Mouse (Mus musculus): Measurements from ENCODE around the gene Rasip1. TPM values are rescaled to one million over a fixed set of nuclear protein-coding genes. Genes with fewer than 3 reads are reported as not detected.
A peak's percentile ranks its signal among the peaks of the same experiment; 100 is the strongest.

Gene Rasip1
- polyA plus RNA-seq, 1 experiment from 2014 or later: 18.5 TPM

GRCm38 (mm10) chr7:45667761-45668160, 40.5 kb downstream of the Rasip1 start:
- no peaks in the 10 kb centered on the region for H3K4me1 ChIP-seq (ENCODE audit: control insufficient read depth, insufficient read depth, low read length)
- no peaks in the 10 kb centered on the region for H3K27me3 ChIP-seq (ENCODE audit: control insufficient read depth, insufficient read depth, low read depth, low read length)
- no peak overlapping the region for H3K27ac ChIP-seq (ENCODE audit: low read length)
- H3K36me3 ChIP-seq (ENCODE audit: control insufficient read depth, insufficient read depth, low read length): no peaks in the 10 kb centered on the region
- H3K9ac ChIP-seq (ENCODE audit: low read depth, low read length): no peak overlapping the region
- H3K9me3 ChIP-seq (replicated peaks; ENCODE audit: control insufficient read depth, low read length, poor library complexity, severe bottlenecking): no peaks in the 10 kb centered on the region
- no peak overlapping the region for H3K4me2 ChIP-seq (ENCODE audit: low read length)
- no peak for ATAC-seq
- WGBS: 74% methylated on average over 14 of the region's 14 CpGs
- H3K4me3 ChIP-seq (ENCODE audit: low read depth, low read length): no peak overlapping the region

GRCm38 (mm10) chr7:45668921-45669320, 41.6 kb downstream of the Rasip1 start:
- ATAC-seq: no peak
- Histone ChIP-seq H3K4me1 (ENCODE audit: control insufficient read depth, insufficient read depth, low read length) (no peaks in the 10 kb centered on the region), H3K27me3 (ENCODE audit: control insufficient read depth, insufficient read depth, low read depth, low read length) (no peaks in the 10 kb centered on the region), H3K9ac (ENCODE audit: low read depth, low read length) (no peak overlapping the region), H3K9me3 (replicated peaks; ENCODE audit: control insufficient read depth, low read length, poor library complexity, severe bottlenecking) (no peaks in the 10 kb centered on the region), H3K36me3 (ENCODE audit: control insufficient read depth, insufficient read depth, low read length) (no peaks in the 10 kb centered on the region), H3K27ac (ENCODE audit: low read length) (no peak overlapping the region), H3K4me2 (ENCODE audit: low read length) (no peak overlapping the region), H3K4me3 (ENCODE audit: low read depth, low read length) (no peak overlapping the region)
- WGBS: 95% methylated on average over 9 of the region's 9 CpGs

- no peaks in the 10 kb centered on the region for H3K27me3 ChIP-seq (ENCODE audit: control insufficient read depth, insufficient read depth, low read depth, low read length)
- no peaks in the 10 kb centered on the region for H3K36me3 ChIP-seq (ENCODE audit: control insufficient read depth, insufficient read depth, low read length)
- ATAC-seq: no peak
- no peak overlapping the region for H3K4me2 ChIP-seq (ENCODE audit: low read length)
- H3K9me3 ChIP-seq (replicated peaks; ENCODE audit: control insufficient read depth, low read length, poor library complexity, severe bottlenecking): no peaks in the 10 kb centered on the region
- no peak overlapping the region for H3K4me3 ChIP-seq (ENCODE audit: low read depth, low read length)
- WGBS: 78% methylated on average over 7 of the region's 7 CpGs
- H3K9ac ChIP-seq (ENCODE audit: low read depth, low read length): no peak overlapping the region
- H3K4me1 ChIP-seq (ENCODE audit: control insufficient read depth, insufficient read depth, low read length): peaks cover 3% of the 10 kb centered on the region; the same call in 1 of the 2 replicates
- no peak overlapping the region for H3K27ac ChIP-seq (ENCODE audit: low read length)
Observed at GRCm38 (mm10) chr7:45677627-45678295, 50.5 kb downstream of the Rasip1 start.

GRCm38 (mm10) chr7:45678513-45678912, 51.2 kb downstream of the Rasip1 start:
- H3K4me1 ChIP-seq (ENCODE audit: control insufficient read depth, insufficient read depth, low read length): peaks cover 3% of the 10 kb centered on the region; the same call in 1 of the 2 replicates
- no peak overlapping the region for H3K9ac ChIP-seq (ENCODE audit: low read depth, low read length)
- 91% methylated on average over 14 of the region's 14 CpGs for WGBS
- no peak overlapping the region for H3K4me3 ChIP-seq (ENCODE audit: low read depth, low read length)
- no peak for ATAC-seq
- H3K9me3 ChIP-seq (replicated peaks; ENCODE audit: control insufficient read depth, low read length, poor library complexity, severe bottlenecking): no peaks in the 10 kb centered on the region
- H3K27ac ChIP-seq (ENCODE audit: low read length): no peak overlapping the region
- no peak overlapping the region for H3K4me2 ChIP-seq (ENCODE audit: low read length)
- H3K27me3 ChIP-seq (ENCODE audit: control insufficient read depth, insufficient read depth, low read depth, low read length): no peaks in the 10 kb centered on the region
- no peaks in the 10 kb centered on the region for H3K36me3 ChIP-seq (ENCODE audit: control insufficient read depth, insufficient read depth, low read length)

GRCm38 (mm10) chr7:45679966-45680621, 52.8 kb downstream of the Rasip1 start:
- Histone ChIP-seq H3K36me3 (ENCODE audit: control insufficient read depth, insufficient read depth, low read length) (no peaks in the 10 kb centered on the region), H3K27ac (ENCODE audit: low read length) (no peak overlapping the region), H3K9ac (ENCODE audit: low read depth, low read length) (no peak overlapping the region), H3K27me3 (ENCODE audit: control insufficient read depth, insufficient read depth, low read depth, low read length) (no peaks in the 10 kb centered on the region), H3K4me3 (ENCODE audit: low read depth, low read length) (no peak overlapping the region), H3K9me3 (replicated peaks; ENCODE audit: control insufficient read depth, low read length, poor library complexity, severe bottlenecking) (no peaks in the 10 kb centered on the region), H3K4me1 (ENCODE audit: control insufficient read depth, insufficient read depth, low read length) (peaks cover 3% of the 10 kb centered on the region; the same call in 1 of the 2 replicates), H3K4me2 (ENCODE audit: low read length) (no peak overlapping the region)
- 56% methylated on average over 14 of the region's 14 CpGs for WGBS
- no peak for ATAC-seq

- 90% methylated on average over 8 of the region's 8 CpGs for WGBS
- H3K27ac ChIP-seq (ENCODE audit: low read length): no peak overlapping the region
- peaks cover 3% of the 10 kb centered on the region; the same call in 1 of the 2 replicates for H3K4me1 ChIP-seq (ENCODE audit: control insufficient read depth, insufficient read depth, low read length)
- H3K4me3 ChIP-seq (ENCODE audit: low read depth, low read length): no peak overlapping the region
- H3K4me2 ChIP-seq (ENCODE audit: low read length): no peak overlapping the region
- no peak for ATAC-seq
- no peaks in the 10 kb centered on the region for H3K36me3 ChIP-seq (ENCODE audit: control insufficient read depth, insufficient read depth, low read length)
- no peaks in the 10 kb centered on the region for H3K9me3 ChIP-seq (replicated peaks; ENCODE audit: control insufficient read depth, low read length, poor library complexity, severe bottlenecking)
- no peaks in the 10 kb centered on the region for H3K27me3 ChIP-seq (ENCODE audit: control insufficient read depth, insufficient read depth, low read depth, low read length)
- no peak overlapping the region for H3K9ac ChIP-seq (ENCODE audit: low read depth, low read length)
Observed at GRCm38 (mm10) chr7:45681046-45681736, 53.9 kb downstream of the Rasip1 start.

- no peaks in the 10 kb centered on the region for H3K27me3 ChIP-seq (ENCODE audit: control insufficient read depth, insufficient read depth, low read depth, low read length)
- H3K4me3 ChIP-seq (ENCODE audit: low read depth, low read length): peak overlapping the region; percentile 2; the same call in 1 of the 2 replicates
- no peaks in the 10 kb centered on the region for H3K9me3 ChIP-seq (replicated peaks; ENCODE audit: control insufficient read depth, low read length, poor library complexity, severe bottlenecking)
- peak overlapping the region; percentile 36; the same call in 1 of the 2 replicates for H3K27ac ChIP-seq (ENCODE audit: low read length)
- 28% methylated on average over 14 of the region's 14 CpGs for WGBS
- H3K4me2 ChIP-seq (ENCODE audit: low read length): peak overlapping the region; percentile 37
- peaks cover 3% of the 10 kb centered on the region; the same call in 1 of the 2 replicates for H3K4me1 ChIP-seq (ENCODE audit: control insufficient read depth, insufficient read depth, low read length)
- H3K36me3 ChIP-seq (ENCODE audit: control insufficient read depth, insufficient read depth, low read length): no peaks in the 10 kb centered on the region
- peak; percentile 73 for ATAC-seq
- peak overlapping the region; percentile 45; the same call in 1 of the 2 replicates for H3K9ac ChIP-seq (ENCODE audit: low read depth, low read length)
Observed at GRCm38 (mm10) chr7:45682144-45683126, 55.1 kb downstream of the Rasip1 start.

- H3K36me3 ChIP-seq (ENCODE audit: control insufficient read depth, insufficient read depth, low read length): no peaks in the 10 kb centered on the region
- WGBS: 79% methylated on average over 7 of the region's 7 CpGs
- H3K9ac ChIP-seq (ENCODE audit: low read depth, low read length): no peak within 1 kb of the TSS
- no peaks in the 10 kb centered on the region for H3K9me3 ChIP-seq (replicated peaks; ENCODE audit: control insufficient read depth, low read length, poor library complexity, severe bottlenecking)
- H3K27me3 ChIP-seq (ENCODE audit: control insufficient read depth, insufficient read depth, low read depth, low read length): no peaks in the 10 kb centered on the region
- peaks cover 3% of the 10 kb centered on the region; the same call in 1 of the 2 replicates for H3K4me1 ChIP-seq (ENCODE audit: control insufficient read depth, insufficient read depth, low read length)
- H3K4me2 ChIP-seq (ENCODE audit: low read length): no peak within 1 kb of the TSS
- no peak for ATAC-seq
- no peak within 1 kb of the TSS for H3K27ac ChIP-seq (ENCODE audit: low read length)
- no peak within 1 kb of the TSS for H3K4me3 ChIP-seq (ENCODE audit: low read depth, low read length)
Observed at GRCm38 (mm10) chr7:45683396-45684050, 56.2 kb downstream of the Rasip1 start, which contains the start of gene Ntn5. TSS of gene Ntn5 (plus strand) at chr7:45684022.

Data from midbrain, embryonic 16.5 days (tissue).